Mouse (Mus musculus): Measurements from ENCODE around the gene Cse1l. TPM values are rescaled to one million over a fixed set of nuclear protein-coding genes. Genes with fewer than 3 reads are reported as not detected.

Cse1l gene
- polyA plus RNA-seq, 1 experiment, result 15.8 TPM

GRCm38 (mm10) chr2:166933943-166934342 lies 28.1 kb downstream of the Cse1l start:
- Histone ChIP-seq H3K36me3 (ENCODE audit: control insufficient read depth, insufficient read depth, low read length) (peaks cover 5% of the 10 kb centered on the region), H3K27ac (ENCODE audit: insufficient read depth, low read depth, low read length) (no peak overlapping the region), H3K4me3 (ENCODE audit: insufficient read depth, low read depth, low read length) (no peak overlapping the region), H3K27me3 (replicated peaks; ENCODE audit: control insufficient read depth, insufficient read depth, low read length) (no peaks in the 10 kb centered on the region), H3K4me1 (ENCODE audit: control insufficient read depth, insufficient read depth, low read length) (no peaks in the 10 kb centered on the region)
- DNase-seq, result no peak
- WGBS, result 97% methylated on average over 6 of the region's 6 CpGs
- no peak for TF ChIP-seq POLR2A (IDR thresholded peaks at IDR 0.05; ENCODE audit: low read depth, low read length)
- TF ChIP-seq CTCF (conservative IDR thresholded peaks at IDR 0.05; ENCODE audit: insufficient read depth, insufficient read length, low read depth, low read length), result no peak

- Histone ChIP-seq H3K27ac (ENCODE audit: insufficient read depth, low read depth, low read length) (no peak overlapping the region), H3K4me3 (ENCODE audit: insufficient read depth, low read depth, low read length) (no peak overlapping the region), H3K4me1 (ENCODE audit: control insufficient read depth, insufficient read depth, low read length) (no peaks in the 10 kb centered on the region), H3K27me3 (replicated peaks; ENCODE audit: control insufficient read depth, insufficient read depth, low read length) (no peaks in the 10 kb centered on the region), H3K36me3 (ENCODE audit: control insufficient read depth, insufficient read depth, low read length) (peaks cover 5% of the 10 kb centered on the region)
- no peak for DNase-seq
- TF ChIP-seq POLR2A (IDR thresholded peaks at IDR 0.05; ENCODE audit: low read depth, low read length), result no peak
- no peak for TF ChIP-seq CTCF (conservative IDR thresholded peaks at IDR 0.05; ENCODE audit: insufficient read depth, insufficient read length, low read depth, low read length)
- WGBS, result 87% methylated on average over 5 of the region's 5 CpGs
Measured at GRCm38 (mm10) chr2:166934416-166934815, 28.6 kb downstream of the Cse1l start.

- Histone ChIP-seq H3K4me3 (ENCODE audit: insufficient read depth, low read depth, low read length) (no peak overlapping the region), H3K27me3 (replicated peaks; ENCODE audit: control insufficient read depth, insufficient read depth, low read length) (no peaks in the 10 kb centered on the region), H3K4me1 (ENCODE audit: control insufficient read depth, insufficient read depth, low read length) (no peaks in the 10 kb centered on the region), H3K36me3 (ENCODE audit: control insufficient read depth, insufficient read depth, low read length) (peaks cover 3% of the 10 kb centered on the region; the same call in 1 of the 2 replicates), H3K27ac (ENCODE audit: insufficient read depth, low read depth, low read length) (no peak overlapping the region)
- DNase-seq, result no peak
- TF ChIP-seq CTCF (conservative IDR thresholded peaks at IDR 0.05; ENCODE audit: insufficient read depth, insufficient read length, low read depth, low read length), result no peak
- TF ChIP-seq POLR2A (IDR thresholded peaks at IDR 0.05; ENCODE audit: low read depth, low read length), result no peak
- WGBS, result 92% methylated on average over 7 of the region's 7 CpGs
Measured at GRCm38 (mm10) chr2:166935582-166935981, 29.7 kb downstream of the Cse1l start.

GRCm38 (mm10) chr2:166936166-166936565 lies 30.3 kb downstream of the Cse1l start:
- Histone ChIP-seq H3K27ac (ENCODE audit: insufficient read depth, low read depth, low read length) (no peak overlapping the region), H3K4me1 (ENCODE audit: control insufficient read depth, insufficient read depth, low read length) (no peaks in the 10 kb centered on the region), H3K27me3 (replicated peaks; ENCODE audit: control insufficient read depth, insufficient read depth, low read length) (no peaks in the 10 kb centered on the region), H3K36me3 (ENCODE audit: control insufficient read depth, insufficient read depth, low read length) (peaks cover 1% of the 10 kb centered on the region; the same call in 1 of the 2 replicates), H3K4me3 (ENCODE audit: insufficient read depth, low read depth, low read length) (no peak overlapping the region)
- no peak for DNase-seq
- 62% methylated on average over 2 of the region's 2 CpGs for WGBS
- TF ChIP-seq POLR2A (IDR thresholded peaks at IDR 0.05; ENCODE audit: low read depth, low read length) (no peak), CTCF (conservative IDR thresholded peaks at IDR 0.05; ENCODE audit: insufficient read depth, insufficient read length, low read depth, low read length) (no peak)

GRCm38 (mm10) chr2:166943146-166943545 lies 37.3 kb downstream of the Cse1l start:
- Histone ChIP-seq H3K27me3 (replicated peaks; ENCODE audit: control insufficient read depth, insufficient read depth, low read length) (no peaks in the 10 kb centered on the region), H3K36me3 (ENCODE audit: control insufficient read depth, insufficient read depth, low read length) (peaks cover under 1% of the 10 kb centered on the region; the same call in 1 of the 2 replicates), H3K27ac (ENCODE audit: insufficient read depth, low read depth, low read length) (no peak overlapping the region), H3K4me3 (ENCODE audit: insufficient read depth, low read depth, low read length) (no peak overlapping the region), H3K4me1 (ENCODE audit: control insufficient read depth, insufficient read depth, low read length) (no peaks in the 10 kb centered on the region)
- 83% methylated on average over 2 of the region's 2 CpGs for WGBS
- TF ChIP-seq CTCF (conservative IDR thresholded peaks at IDR 0.05; ENCODE audit: insufficient read depth, insufficient read length, low read depth, low read length) (no peak), POLR2A (IDR thresholded peaks at IDR 0.05; ENCODE audit: low read depth, low read length) (no peak)
- no peak for DNase-seq

GRCm38 (mm10) chr2:166944346-166944745 lies 38.5 kb downstream of the Cse1l start:
- Histone ChIP-seq H3K36me3 (ENCODE audit: control insufficient read depth, insufficient read depth, low read length) (peaks cover 4% of the 10 kb centered on the region; the same call in 1 of the 2 replicates), H3K27ac (ENCODE audit: insufficient read depth, low read depth, low read length) (no peak overlapping the region), H3K4me1 (ENCODE audit: control insufficient read depth, insufficient read depth, low read length) (no peaks in the 10 kb centered on the region), H3K4me3 (ENCODE audit: insufficient read depth, low read depth, low read length) (no peak overlapping the region), H3K27me3 (replicated peaks; ENCODE audit: control insufficient read depth, insufficient read depth, low read length) (no peaks in the 10 kb centered on the region)
- WGBS, result 79% methylated on average over 1 of the region's 1 CpGs
- no peak for DNase-seq
- TF ChIP-seq POLR2A (IDR thresholded peaks at IDR 0.05; ENCODE audit: low read depth, low read length) (no peak), CTCF (conservative IDR thresholded peaks at IDR 0.05; ENCODE audit: insufficient read depth, insufficient read length, low read depth, low read length) (no peak)

- 46% methylated on average over 4 of the region's 4 CpGs for WGBS
Measured at GRCm38 (mm10) chr2:166945456-166945855, 39.6 kb downstream of the Cse1l start.

More at GRCm38 (mm10) chr2:166945456-166945855, 39.6 kb downstream of the Cse1l start:
- Histone ChIP-seq H3K27ac (ENCODE audit: insufficient read depth, low read depth, low read length) (no peak overlapping the region), H3K27me3 (replicated peaks; ENCODE audit: control insufficient read depth, insufficient read depth, low read length) (no peaks in the 10 kb centered on the region), H3K4me3 (ENCODE audit: insufficient read depth, low read depth, low read length) (no peak overlapping the region), H3K36me3 (ENCODE audit: control insufficient read depth, insufficient read depth, low read length) (peaks cover 6% of the 10 kb centered on the region), H3K4me1 (ENCODE audit: control insufficient read depth, insufficient read depth, low read length) (no peaks in the 10 kb centered on the region)
- TF ChIP-seq POLR2A (IDR thresholded peaks at IDR 0.05; ENCODE audit: low read depth, low read length), result no peak
- TF ChIP-seq CTCF (conservative IDR thresholded peaks at IDR 0.05; ENCODE audit: insufficient read depth, insufficient read length, low read depth, low read length), result peak; percentile 52
- peak; percentile 10 for DNase-seq
